Mouse (Mus musculus): ENCODE results near the gene Tmem254a.
"Not testable (repeated sequence)": the region's sequence is repeated elsewhere in the genome, so short reads cannot be mapped to it uniquely, and the experiment has no call there.

Tmem254a gene

GRCm38 (mm10) chr14:25927562-25927881, at the start of gene Tmem254a:
TSS of gene Tmem254a (minus strand) at chr14:25927672.
- DNase-seq (ENCODE audit: low read depth, low spot score) = not testable (repeated sequence)

- not testable (repeated sequence) for DNase-seq (ENCODE audit: low read depth, low spot score)
These were observed 30.4 kb upstream of the Tmem254a start for GRCm38 (mm10) chr14:25957861-25958260.

- not testable (repeated sequence) for DNase-seq (ENCODE audit: low read depth, low spot score)
These were observed 10.5 kb upstream of the Tmem254a start, which contains the start of gene Cphx1 for GRCm38 (mm10) chr14:25938004-25938403. TSS of gene Cphx1 (plus strand) at chr14:25938304.

- DNase-seq (ENCODE audit: low read depth, low spot score) = not testable (repeated sequence)
These were observed 9.6 kb upstream of the Tmem254a start for GRCm38 (mm10) chr14:25936867-25937630.

GRCm38 (mm10) chr14:25926814-25927561, 484 bp downstream of the Tmem254a start:
- not testable (repeated sequence) for DNase-seq (ENCODE audit: low read depth, low spot score)

- DNase-seq (ENCODE audit: low read depth, low spot score) = not testable (repeated sequence)
These were observed 8.9 kb downstream of the Tmem254a start for GRCm38 (mm10) chr14:25918427-25919170.

GRCm38 (mm10) chr14:25908976-25909375, 18.5 kb downstream of the Tmem254a start:
- DNase-seq (ENCODE audit: low read depth, low spot score) = not testable (repeated sequence)

GRCm38 (mm10) chr14:25907272-25907671, 20.2 kb downstream of the Tmem254a start:
- not testable (repeated sequence) for DNase-seq (ENCODE audit: low read depth, low spot score)

- not testable (repeated sequence) for DNase-seq (ENCODE audit: low read depth, low spot score)
These were observed 22.2 kb downstream of the Tmem254a start for GRCm38 (mm10) chr14:25905243-25905642.

- not testable (repeated sequence) for DNase-seq (ENCODE audit: low read depth, low spot score)
These were observed 24.5 kb downstream of the Tmem254a start, which contains the start of gene Plac9a for GRCm38 (mm10) chr14:25903000-25903399. TSS of gene Plac9a (minus strand) at chr14:25903100.

GRCm38 (mm10) chr14:25895686-25896085, 31.8 kb downstream of the Tmem254a start:
- DNase-seq (ENCODE audit: low read depth, low spot score) = not testable (repeated sequence)

- DNase-seq (ENCODE audit: low read depth, low spot score) = not testable (repeated sequence)
These were observed 32.9 kb downstream of the Tmem254a start for GRCm38 (mm10) chr14:25894566-25894965.

GRCm38 (mm10) chr14:25885886-25886285, 41.6 kb downstream of the Tmem254a start:
- DNase-seq (ENCODE audit: low read depth, low spot score) = not testable (repeated sequence)

GRCm38 (mm10) chr14:25881769-25882168, 45.7 kb downstream of the Tmem254a start:
- DNase-seq (ENCODE audit: low read depth, low spot score) = not testable (repeated sequence)

- DNase-seq (ENCODE audit: low read depth, low spot score) = not testable (repeated sequence)
These were observed 50.8 kb downstream of the Tmem254a start for GRCm38 (mm10) chr14:25876640-25877039.

Data from retina, postnatal 7 days (tissue).